Mouse (Mus musculus) ES-Bruce4 (cell line): ENCODE data around the gene Stmnd1. TPM values are rescaled to one million over a fixed set of nuclear protein-coding genes. Genes with fewer than 3 reads are reported as not detected.

ENCODE experiments used
- H3K27ac ChIP-seq: 2 replicates; pipeline ENCODE4 v1.5.1; 2012; ENCODE audit warnings: low read length, inconsistent platforms; ENCODE audit not compliant: insufficient read depth
- H3K27me3 ChIP-seq: 2 replicates; pipeline ENCODE4 v1.6.1; 2012; ENCODE audit warnings: mild to moderate bottlenecking, low read length, inconsistent platforms; ENCODE audit not compliant: control insufficient read depth, poor library complexity, insufficient read depth, severe bottlenecking
- H3K36me3 ChIP-seq: 2 replicates; pipeline ENCODE4 v1.6.1; 2012; ENCODE audit warnings: inconsistent platforms, mild to moderate bottlenecking, low read length, moderate library complexity; ENCODE audit not compliant: control insufficient read depth, poor library complexity, insufficient read depth, severe bottlenecking
- H3K4me1 ChIP-seq: one replicate; pipeline ENCODE4 v1.8.1; 2011; ENCODE audit warnings: low read length; ENCODE audit not compliant: control insufficient read depth, insufficient read depth
- H3K4me3 ChIP-seq: 2 replicates; pipeline ENCODE4 v1.5.1; 2011; ENCODE audit warnings: low read depth, mild to moderate bottlenecking, low read length
- H3K9ac ChIP-seq: 2 replicates; pipeline ENCODE4 v1.6.1; 2012; ENCODE audit warnings: low read depth, mild to moderate bottlenecking, inconsistent platforms; ENCODE audit not compliant: poor library complexity, severe bottlenecking
- H3K9me3 ChIP-seq: replicated peaks from 2 replicates; pipeline ENCODE4 v1.6.1; 2012; ENCODE audit warnings: mild to moderate bottlenecking, low read length, inconsistent platforms; ENCODE audit not compliant: control insufficient read depth, poor library complexity, insufficient read depth, severe bottlenecking
- CTCF ChIP-seq: IDR thresholded peaks from one replicate; pipeline ENCODE4 v1.8.1; 2011; ENCODE audit warnings: low read depth, low read length
- EP300 ChIP-seq: IDR thresholded peaks from 2 replicates; pipeline ENCODE4 v1.6.1; 2011; ENCODE audit warnings: low read depth, low read length; ENCODE audit not compliant: insufficient read depth
- POLR2A ChIP-seq: IDR thresholded peaks from one replicate; pipeline ENCODE4 v1.8.1; 2011; ENCODE audit warnings: low read length; ENCODE audit not compliant: insufficient read depth
- polyA plus RNA-seq: library from polyadenylated mRNA; stranded (reverse); fragments of >200 nt; gene quantifications from 2 replicates; pipeline ENCODE4 v1.2.4, GENCODE M21; 2011; ENCODE audit warnings: low read depth; ENCODE audit not compliant: missing spikeins, insufficient read depth, insufficient read length

Stmnd1 gene
- polyA plus RNA-seq, 1 experiment, result not detected

DNA sequence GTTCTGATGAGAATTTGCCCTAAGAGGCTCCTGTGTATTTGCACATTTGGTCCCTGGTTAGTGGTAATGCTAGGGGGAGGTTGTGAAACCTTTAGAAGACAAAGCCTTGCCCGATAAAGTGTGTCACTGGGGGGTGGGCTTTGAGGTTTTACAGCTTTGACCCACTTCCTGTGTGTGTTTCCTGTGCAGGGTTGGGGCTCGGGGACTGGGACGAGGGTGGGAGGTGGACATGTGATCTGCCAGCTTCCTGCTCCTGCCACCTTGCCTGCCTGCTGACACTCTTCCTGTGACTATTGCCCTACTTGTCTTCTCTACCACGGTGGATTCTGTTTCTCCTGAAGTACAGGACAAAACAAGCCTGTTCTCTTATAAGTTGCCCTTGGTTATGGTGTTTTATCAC, 66.4 kb downstream of the Stmnd1 start:
- Histone ChIP-seq H3K36me3 (no peaks in the 10 kb centered on the region), H3K4me1 (no peaks in the 10 kb centered on the region), H3K9ac (no peak overlapping the region), H3K4me3 (no peak overlapping the region), H3K9me3 (no peaks in the 10 kb centered on the region), H3K27ac (no peak overlapping the region), H3K27me3 (no peaks in the 10 kb centered on the region)
- TF ChIP-seq EP300 (no peak), POLR2A (no peak), CTCF (no peak)

DNA sequence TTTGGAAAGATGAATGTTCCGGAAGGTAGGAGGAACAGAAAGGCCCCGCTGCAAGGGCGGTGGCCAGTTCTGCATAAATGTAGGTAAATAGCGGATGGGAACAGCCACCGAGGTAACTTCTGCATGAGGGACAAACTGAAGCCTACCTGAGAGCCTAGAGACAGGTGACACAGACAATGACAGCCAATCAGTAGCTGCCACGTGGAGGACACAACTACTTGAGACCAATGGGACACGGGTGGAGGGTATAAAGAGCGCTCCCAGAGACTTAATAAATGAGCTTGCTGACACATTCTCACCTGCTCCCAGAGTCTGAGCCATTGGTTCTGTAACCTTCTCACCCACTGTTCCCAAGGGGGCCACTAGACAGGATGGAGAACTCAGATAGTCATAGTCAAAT, 67.1 kb downstream of the Stmnd1 start:
- Histone ChIP-seq H3K4me3 (no peak overlapping the region), H3K9me3 (no peaks in the 10 kb centered on the region), H3K36me3 (no peaks in the 10 kb centered on the region), H3K27ac (no peak overlapping the region), H3K9ac (no peak overlapping the region), H3K27me3 (no peaks in the 10 kb centered on the region), H3K4me1 (no peaks in the 10 kb centered on the region)
- no peak for TF ChIP-seq CTCF
- TF ChIP-seq POLR2A, result no peak
- TF ChIP-seq EP300, result no peak

DNA sequence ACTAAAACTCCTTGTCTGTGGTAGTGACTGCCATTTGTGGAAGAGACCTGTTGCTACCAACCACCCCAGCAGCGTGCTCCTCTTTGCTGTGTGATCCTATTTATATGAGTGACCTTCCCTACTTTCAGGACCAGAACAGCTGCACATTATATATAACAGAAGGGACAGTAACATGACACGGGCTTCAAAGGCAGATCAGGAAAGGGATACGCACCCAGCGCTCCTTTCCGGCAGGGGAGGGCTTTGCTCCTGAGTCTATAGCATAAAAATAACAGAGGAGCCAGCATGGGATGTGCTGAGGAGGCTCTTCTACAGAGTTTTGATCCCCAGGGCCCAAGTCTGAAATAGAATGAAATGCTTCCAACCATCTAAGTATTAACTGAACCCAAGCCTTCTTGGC, 67.9 kb downstream of the Stmnd1 start:
- H3K9me3 ChIP-seq, result no peaks in the 10 kb centered on the region
- no peak overlapping the region for H3K27ac ChIP-seq
- no peaks in the 10 kb centered on the region for H3K27me3 ChIP-seq
- no peak for TF ChIP-seq POLR2A
- no peak for TF ChIP-seq EP300
- TF ChIP-seq CTCF, result no peak
- H3K4me1 ChIP-seq, result no peaks in the 10 kb centered on the region
- no peaks in the 10 kb centered on the region for H3K36me3 ChIP-seq
- H3K4me3 ChIP-seq, result no peak overlapping the region
- no peak overlapping the region for H3K9ac ChIP-seq

DNA sequence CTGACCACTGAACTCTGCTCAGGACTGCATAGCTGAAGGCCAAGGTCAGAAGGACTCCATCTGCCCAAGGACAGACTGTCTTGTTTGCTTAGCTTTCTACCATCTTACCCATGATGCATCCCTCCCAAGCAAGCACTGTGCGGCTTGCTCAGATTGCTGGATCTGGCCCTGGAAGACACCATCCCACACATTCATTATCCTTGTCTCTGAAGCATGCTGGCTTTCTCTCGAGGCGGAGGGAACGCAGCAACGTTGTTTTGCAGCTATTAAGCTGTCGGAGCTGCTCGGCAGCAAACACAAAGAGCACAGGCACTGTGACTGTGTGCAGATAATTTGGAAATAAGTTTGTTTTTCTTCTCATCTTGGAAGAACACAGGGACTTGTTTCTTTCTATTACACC, 69.7 kb downstream of the Stmnd1 start:
- H3K27me3 ChIP-seq, result no peaks in the 10 kb centered on the region
- no peaks in the 10 kb centered on the region for H3K4me1 ChIP-seq
- H3K4me3 ChIP-seq, result no peak overlapping the region
- H3K9ac ChIP-seq, result no peak overlapping the region
- H3K27ac ChIP-seq, result no peak overlapping the region
- H3K36me3 ChIP-seq, result no peaks in the 10 kb centered on the region
- no peaks in the 10 kb centered on the region for H3K9me3 ChIP-seq
- TF ChIP-seq CTCF (no peak), POLR2A (no peak), EP300 (no peak)

GRCm38 (mm10) chr13:46346830-46347512, 73.5 kb downstream of the Stmnd1 start:
- TF ChIP-seq POLR2A (no peak), CTCF (no peak), EP300 (no peak)
- no peak overlapping the region for H3K27ac ChIP-seq
- H3K4me1 ChIP-seq, result no peaks in the 10 kb centered on the region
- no peaks in the 10 kb centered on the region for H3K27me3 ChIP-seq
- H3K4me3 ChIP-seq, result no peak overlapping the region
- H3K9ac ChIP-seq, result no peak overlapping the region
- H3K36me3 ChIP-seq, result no peaks in the 10 kb centered on the region
- H3K9me3 ChIP-seq, result no peaks in the 10 kb centered on the region

DNA sequence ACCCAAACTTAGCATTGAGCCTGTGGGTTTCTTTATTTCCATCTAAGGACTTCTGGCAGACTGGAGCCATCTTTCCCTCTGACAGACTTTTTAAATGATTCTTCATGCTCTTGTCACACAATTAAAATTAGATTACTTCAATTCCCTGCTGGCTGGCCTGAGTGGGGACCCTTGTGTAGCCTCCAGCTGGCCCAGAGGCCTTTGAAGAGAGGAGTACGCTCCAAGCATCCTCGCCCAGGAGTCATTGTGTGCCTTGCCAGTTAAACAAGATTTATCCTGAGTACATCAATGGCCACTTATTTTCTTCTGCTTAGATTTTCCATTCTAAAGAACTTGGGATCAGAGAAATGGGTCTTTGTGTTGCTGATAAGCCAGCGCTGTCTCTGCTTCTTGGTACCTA, 76.1 kb downstream of the Stmnd1 start:
- TF ChIP-seq EP300, result no peak
- TF ChIP-seq POLR2A, result no peak
- TF ChIP-seq CTCF, result no peak
- H3K27ac ChIP-seq, result no peak overlapping the region

More for the DNA sequence above, 76.1 kb downstream of the Stmnd1 start:
- Histone ChIP-seq H3K27me3 (no peaks in the 10 kb centered on the region), H3K9me3 (no peaks in the 10 kb centered on the region), H3K36me3 (no peaks in the 10 kb centered on the region), H3K4me1 (no peaks in the 10 kb centered on the region), H3K9ac (no peak overlapping the region), H3K4me3 (no peak overlapping the region)

Other genes starting within 250 kb of the Stmnd1 start
- gene Rbm24, start 144.7 kb downstream of the Stmnd1 start, polyA plus RNA-seq, result 0.64 and 0.97 TPM in 2 replicates
- gene Cap2, start 228.1 kb downstream of the Stmnd1 start, polyA plus RNA-seq, result 0.81 and 1.2 TPM in 2 replicates